ENCODE assay signal across 23 mouse cellular contexts in the genomic region with DNA sequence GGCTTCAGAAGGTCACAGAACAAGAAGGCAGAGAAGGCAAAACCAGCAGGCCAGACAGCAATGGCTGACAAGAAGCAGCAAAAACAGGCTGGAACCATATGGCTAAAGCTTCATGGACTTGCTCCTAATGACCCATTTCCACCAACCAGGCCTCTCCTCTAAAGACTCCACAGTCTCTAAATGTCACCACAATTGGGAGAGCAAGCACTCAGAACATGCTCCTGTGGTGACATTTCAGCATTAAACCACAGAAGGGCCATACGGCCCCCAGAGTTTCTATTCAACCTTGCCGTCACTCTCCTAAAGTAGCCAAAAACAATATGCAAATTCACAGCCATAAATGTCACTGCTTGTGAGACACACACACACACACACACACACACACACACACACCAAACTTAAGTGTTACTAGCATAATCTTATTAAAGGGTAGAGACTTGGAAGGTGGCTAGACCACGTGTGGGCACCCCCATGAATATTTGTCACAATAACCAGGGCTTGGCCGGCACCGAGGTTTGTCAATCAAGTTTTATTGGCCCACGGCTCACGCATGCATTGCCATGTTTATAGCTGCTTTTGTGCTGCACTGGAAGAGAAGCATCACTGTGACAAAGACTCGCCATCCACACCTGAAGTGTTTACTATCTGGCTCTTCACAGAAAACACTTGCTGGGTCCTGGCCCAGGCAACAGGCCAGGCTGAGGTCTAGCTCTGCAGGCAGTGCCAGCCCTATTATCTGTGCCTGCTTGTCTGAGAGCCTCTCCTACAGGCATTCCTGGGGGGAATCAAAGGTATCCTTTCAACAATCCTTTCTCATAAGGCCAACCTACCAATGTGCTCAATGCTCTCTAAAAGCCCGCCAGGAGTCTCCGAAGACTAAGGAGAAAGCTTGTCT.
DNase-seq lines count a peak whose midpoint lies in the region; ATAC-seq and TF ChIP-seq lines count a peak whose summit lies in the region.
"Had no signal": no experiment of that assay in that cellular context is flagged by ENCODE, and none has a peak within 500 bp of the region (broad histone marks: within the 10 kb centered on the region; RNA-seq: fewer than 3 reads in every experiment).

No protein-coding gene starts in this region.

- TF ChIP-seq POLR2A in brain, embryonic 14.5 days (IDR thresholded peaks at IDR 0.05; ENCODE audit: borderline replicate concordance, extremely low read depth, insufficient read depth, insufficient read length, poor library complexity, severe bottlenecking) = no peak

- no peak for TF ChIP-seq CTCF in brain, embryonic 14.5 days (IDR thresholded peaks at IDR 0.05; ENCODE audit: borderline replicate concordance, extremely low read depth, insufficient read depth, insufficient read length)
- TF ChIP-seq CTCF in intestine, postnatal 0 days (IDR thresholded peaks at IDR 0.05; ENCODE audit: low read depth) = no peak

- no peak overlapping the region for H3K4me3 ChIP-seq in forebrain, embryonic 14.5 days (ENCODE audit: low read depth, low read length)
- H3K4me3 ChIP-seq in intestine, postnatal 0 days (ENCODE audit: low read depth, low read length) = no peak overlapping the region
- H3K4me3 ChIP-seq: embryonic facial prominence, embryonic 12.5 days; heart, embryonic 12.5 days; left cerebral cortex, adult 2 months; limb, embryonic 15.5 days; midbrain, embryonic 15.5 days; neural tube, embryonic 12.5 days had no signal

- no peak overlapping the region for H3K4me2 ChIP-seq in forebrain, embryonic 14.5 days (ENCODE audit: low read length)
- H3K4me2 ChIP-seq in intestine, postnatal 0 days (replicated peaks; ENCODE audit: low read depth) = no peak overlapping the region
- H3K4me2 ChIP-seq: embryonic facial prominence, embryonic 12.5 days; heart, embryonic 12.5 days; limb, embryonic 15.5 days; midbrain, embryonic 15.5 days; neural tube, embryonic 12.5 days had no signal

- ATAC-seq in forebrain, embryonic 14.5 days = peak; percentile 69
- ATAC-seq in intestine, postnatal 0 days = no peak
- ATAC-seq: hindbrain, postnatal 0 days; midbrain, embryonic 15.5 days had no signal

- no peaks in the 10 kb centered on the region for H3K27me3 ChIP-seq in forebrain, embryonic 14.5 days (replicated peaks; ENCODE audit: control insufficient read depth, insufficient read depth, low read length)
- H3K27me3 ChIP-seq in intestine, postnatal 0 days (replicated peaks; ENCODE audit: control insufficient read depth, insufficient read depth, low read length) = no peaks in the 10 kb centered on the region
- H3K27me3 ChIP-seq: embryonic facial prominence, embryonic 12.5 days; heart, embryonic 12.5 days; midbrain, embryonic 15.5 days; neural tube, embryonic 12.5 days had no signal

- no peak overlapping the region for H3K27ac ChIP-seq in forebrain, embryonic 14.5 days (ENCODE audit: low read depth, low read length)
- no peak overlapping the region for H3K27ac ChIP-seq in intestine, postnatal 0 days (ENCODE audit: low read depth, low read length)
- H3K27ac ChIP-seq: embryonic facial prominence, embryonic 12.5 days; hindbrain, postnatal 0 days; left cerebral cortex, adult 2 months; limb, embryonic 15.5 days; midbrain, embryonic 15.5 days; neural tube, embryonic 12.5 days had no signal

- WGBS in forebrain, embryonic 14.5 days = 65% methylated on average over 10 of the region's 10 CpGs
- 84% methylated on average over 10 of the region's 10 CpGs for WGBS in intestine, postnatal 0 days

- DNase-seq in brain, adult 2 months (ENCODE audit: low read depth, low spot score) = peak; percentile 36
- peak; percentile 63 for DNase-seq in brain, embryonic 14.5 days (ENCODE audit: low read depth)
- DNase-seq in cerebellum, adult 9-10 months = peak; percentile 52
- DNase-seq in forebrain, embryonic 14.5 days (ENCODE audit: low spot score) = peak; percentile 50
- DNase-seq in frontal cortex, adult 2 months (ENCODE audit: extremely low spot score in 1 of 2, low spot score in 1 of 2) = no peak
- no peak for DNase-seq in gastrocnemius, adult 18-20 months (ENCODE audit: low spot score)
- DNase-seq: adrenal gland, adult 2 months; gastrocnemius, postnatal 10 days; heart, adult 18-20 months; heart, postnatal 10 days; kidney, adult 11 months; layer of hippocampus, adult 9-11 months; left cerebral cortex, postnatal 4 days; lung, postnatal 4 days; thymus, postnatal 25 days had no signal

- H3K4me1 ChIP-seq in forebrain, embryonic 14.5 days (ENCODE audit: control insufficient read depth, insufficient read depth, low read length) = no peaks in the 10 kb centered on the region
- H3K4me1 ChIP-seq in intestine, postnatal 0 days (replicated peaks; ENCODE audit: control insufficient read depth, insufficient read depth, low read length) = no peaks in the 10 kb centered on the region
- H3K4me1 ChIP-seq: embryonic facial prominence, embryonic 12.5 days; heart, embryonic 12.5 days; limb, embryonic 15.5 days; neural tube, embryonic 12.5 days had no signal

- H3K9ac ChIP-seq in forebrain, embryonic 14.5 days (ENCODE audit: low read length) = no peak overlapping the region
- H3K9ac ChIP-seq in intestine, postnatal 0 days (ENCODE audit: low read depth, low read length) = no peak overlapping the region
- H3K9ac ChIP-seq: embryonic facial prominence, embryonic 12.5 days; heart, embryonic 12.5 days; limb, embryonic 15.5 days; midbrain, embryonic 15.5 days; neural tube, embryonic 12.5 days had no signal

- no peaks in the 10 kb centered on the region for H3K36me3 ChIP-seq in forebrain, embryonic 14.5 days (ENCODE audit: control insufficient read depth, insufficient read depth, low read length)
- no peaks in the 10 kb centered on the region for H3K36me3 ChIP-seq in intestine, postnatal 0 days (ENCODE audit: control insufficient read depth, insufficient read depth)
- H3K36me3 ChIP-seq: embryonic facial prominence, embryonic 12.5 days; heart, embryonic 12.5 days; limb, embryonic 15.5 days; midbrain, embryonic 15.5 days; neural tube, embryonic 12.5 days had no signal

- H3K9me3 ChIP-seq in forebrain, embryonic 14.5 days (replicated peaks; ENCODE audit: control insufficient read depth, low read length) = no peaks in the 10 kb centered on the region
- no peaks in the 10 kb centered on the region for H3K9me3 ChIP-seq in intestine, postnatal 0 days (ENCODE audit: control insufficient read depth)
- H3K9me3 ChIP-seq: embryonic facial prominence, embryonic 12.5 days; heart, embryonic 12.5 days; limb, embryonic 15.5 days; midbrain, embryonic 15.5 days; neural tube, embryonic 12.5 days had no signal

Comparison
In these comparisons a context has a peak if more than half of its experiments do, and no peak if none do; other contexts are left out.
1. DNase-seq: peak in brain, adult 2 months (single experiment), brain, embryonic 14.5 days (single experiment), cerebellum, adult 9-10 months (single experiment) and forebrain, embryonic 14.5 days (single experiment); none in frontal cortex, adult 2 months (0 of 2) and gastrocnemius, adult 18-20 months (single experiment).